Mouse (Mus musculus) liver, adult 2 months (tissue): Measurements from ENCODE around the gene Hlf. TPM values are rescaled to one million over a fixed set of nuclear protein-coding genes. Genes with fewer than 3 reads are reported as not detected.
A peak's percentile ranks its signal among the peaks of the same experiment; 100 is the strongest.

Experiments
- DNase-seq: peaks from one replicate; pipeline ENCODE4 v3.0.0-alpha.2; 2011; ENCODE audit warnings: low read depth, low spot score; ENCODE audit errors: extremely low read depth
- H3K27ac ChIP-seq: fragments of 200-500 bp; replicated peaks from 2 replicates; pipeline ENCODE4 v1.5.1; 2012; ENCODE audit warnings: low read depth, mild to moderate bottlenecking, control low read depth, inconsistent platforms, low read length; ENCODE audit not compliant: insufficient read depth
- H3K27me3 ChIP-seq: fragments of 200-500 bp; 2 replicates; pipeline ENCODE4 v1.6.1; 2012; ENCODE audit warnings: mild to moderate bottlenecking, moderate library complexity, low read length, inconsistent platforms; ENCODE audit not compliant: control insufficient read depth, insufficient read depth
- H3K36me3 ChIP-seq: fragments of 200-500 bp; 2 replicates; pipeline ENCODE4 v1.6.1; 2012; ENCODE audit warnings: low read length, inconsistent platforms; ENCODE audit not compliant: control insufficient read depth, insufficient read depth
- H3K4me1 ChIP-seq: fragments of 200-500 bp; 2 replicates; pipeline ENCODE4 v1.6.1; 2011; ENCODE audit warnings: low read length; ENCODE audit not compliant: control insufficient read depth, insufficient read depth
- H3K4me3 ChIP-seq: fragments of 200-500 bp; 2 replicates; pipeline ENCODE4 v1.5.1; 2011; ENCODE audit warnings: low read depth, mild to moderate bottlenecking, control low read depth, low read length, moderate library complexity; ENCODE audit not compliant: insufficient read depth
- H3K79me2 ChIP-seq: fragments of 200-500 bp; 2 replicates; pipeline ENCODE4 v1.6.1; 2012; ENCODE audit warnings: inconsistent platforms, mild to moderate bottlenecking, low read length, moderate library complexity; ENCODE audit not compliant: control insufficient read depth, insufficient read depth
- H3K9ac ChIP-seq: fragments of 200-500 bp; 2 replicates; pipeline ENCODE4 v1.6.1; 2012; ENCODE audit warnings: low read depth, mild to moderate bottlenecking, control low read depth, inconsistent platforms, low read length
- CTCF ChIP-seq: fragments of 200-500 bp; IDR thresholded peaks from 2 replicates; pipeline ENCODE4 v1.5.1; 2011; ENCODE audit warnings: low read depth, low read length, control low read depth
- POLR2A ChIP-seq: fragments of 200-500 bp; IDR thresholded peaks from 2 replicates; pipeline ENCODE4 v1.6.1; 2011; ENCODE audit warnings: low read length, control low read depth; ENCODE audit not compliant: insufficient read depth; ENCODE audit errors: extremely low read depth
- WGBS: fragments of 180-500 bp; shearing (Covaris S2); methylation state at CpG from one replicate; pipeline ENCODE4 v1.1.7; 2018; 5-methylcytosine and 5-hydroxymethylcytosine counted together
- polyA plus RNA-seq: library from polyadenylated mRNA; depleted of rRNA; stranded (reverse); fragments of >200 nt; gene quantifications from 2 replicates; pipeline ENCODE4 v1.2.3, GENCODE M21; 2012
- total RNA-seq: library from RNA; depleted of rRNA; stranded (reverse); fragments of >200 nt; gene quantifications from 2 replicates; pipeline ENCODE4 v1.2.3, GENCODE M21; 2014

The Hlf gene
- total and polyA plus RNA-seq, 2 experiments, result 12.1 to 18.3 TPM

GRCm38 (mm10) chr11:90378008-90378407 is 12.7 kb downstream of the Hlf start:
- Histone ChIP-seq H3K4me1 (peaks cover 19% of the 10 kb centered on the region), H3K36me3 (peaks cover 4% of the 10 kb centered on the region), H3K27me3 (no peaks in the 10 kb centered on the region), H3K27ac (no peak overlapping the region), H3K4me3 (no peak overlapping the region), H3K79me2 (peaks cover 28% of the 10 kb centered on the region; the same call in 1 of the 2 replicates), H3K9ac (no peak overlapping the region)
- DNase-seq, result no peak
- 94% methylated on average over 5 of the region's 5 CpGs for WGBS
- no peak for TF ChIP-seq CTCF
- TF ChIP-seq POLR2A, result no peak

DNA sequence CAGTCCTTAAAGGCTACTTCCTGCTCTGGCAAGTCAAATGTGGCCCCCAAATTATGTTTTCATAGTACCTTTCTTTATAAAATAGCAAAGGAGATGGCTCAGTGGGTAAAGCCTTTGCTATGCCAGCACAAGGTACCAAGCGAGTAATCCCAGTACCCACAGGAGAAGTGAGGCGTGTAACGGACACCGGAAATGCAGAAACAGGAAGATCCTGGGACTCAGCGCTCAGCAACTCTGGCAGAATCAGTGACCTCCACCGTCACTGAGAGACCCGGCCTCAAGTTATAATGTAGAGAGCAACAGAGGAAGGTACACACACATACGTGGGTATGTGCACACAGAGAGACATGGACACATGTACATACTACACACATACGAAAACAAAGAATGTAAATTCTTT is 14.3 kb downstream of the Hlf start:
- Histone ChIP-seq H3K36me3 (peaks cover 4% of the 10 kb centered on the region), H3K27ac (no peak overlapping the region), H3K4me1 (peaks cover 23% of the 10 kb centered on the region), H3K27me3 (no peaks in the 10 kb centered on the region), H3K79me2 (peaks cover 29% of the 10 kb centered on the region; the same call in 1 of the 2 replicates), H3K9ac (no peak overlapping the region), H3K4me3 (no peak overlapping the region)
- 90% methylated on average over 9 of the region's 9 CpGs for WGBS
- TF ChIP-seq CTCF (no peak), POLR2A (no peak)
- no peak for DNase-seq

DNA sequence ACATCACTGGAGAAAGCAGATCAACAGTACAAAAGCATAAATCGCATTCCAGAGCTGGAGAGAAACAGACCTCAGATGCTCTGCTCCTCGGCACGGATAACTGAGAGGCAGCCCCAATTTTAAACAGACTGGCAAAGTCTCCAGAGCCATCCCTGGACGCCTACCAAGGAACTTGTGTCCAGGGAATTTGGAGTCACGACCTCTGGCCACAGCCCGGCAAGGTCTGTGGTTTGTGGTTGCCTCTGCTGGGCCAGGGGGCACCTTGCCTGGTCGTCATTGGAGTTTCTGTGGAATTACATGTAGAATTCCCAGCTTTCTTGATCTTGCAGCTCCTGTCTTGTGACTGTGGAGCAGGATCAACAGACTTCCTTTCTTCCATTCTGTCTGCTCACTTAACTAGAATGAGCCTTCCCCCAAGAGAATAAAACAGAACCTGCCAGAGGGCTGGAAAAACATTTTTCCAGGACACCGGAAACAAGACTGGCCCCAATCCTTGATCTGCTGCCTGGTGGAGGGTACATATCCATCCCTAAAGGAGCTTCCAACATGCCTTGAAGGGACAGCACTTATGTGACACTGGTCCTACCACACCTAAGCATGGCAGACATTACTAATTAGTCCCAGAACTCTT is 19.1 kb downstream of the Hlf start:
- no peaks in the 10 kb centered on the region for H3K27me3 ChIP-seq
- TF ChIP-seq POLR2A (no peak), CTCF (no peak)
- H3K4me1 ChIP-seq, result peaks cover 43% of the 10 kb centered on the region
- no peak overlapping the region; the same call in 1 of the 2 replicates for H3K27ac ChIP-seq
- no peaks in the 10 kb centered on the region for H3K36me3 ChIP-seq
- 30% methylated on average over 8 of the region's 8 CpGs for WGBS
- H3K4me3 ChIP-seq, result no peak overlapping the region
- peaks cover 33% of the 10 kb centered on the region; the same call in 1 of the 2 replicates for H3K79me2 ChIP-seq
- H3K9ac ChIP-seq, result no peak overlapping the region
- DNase-seq, result peak; percentile 77

DNA sequence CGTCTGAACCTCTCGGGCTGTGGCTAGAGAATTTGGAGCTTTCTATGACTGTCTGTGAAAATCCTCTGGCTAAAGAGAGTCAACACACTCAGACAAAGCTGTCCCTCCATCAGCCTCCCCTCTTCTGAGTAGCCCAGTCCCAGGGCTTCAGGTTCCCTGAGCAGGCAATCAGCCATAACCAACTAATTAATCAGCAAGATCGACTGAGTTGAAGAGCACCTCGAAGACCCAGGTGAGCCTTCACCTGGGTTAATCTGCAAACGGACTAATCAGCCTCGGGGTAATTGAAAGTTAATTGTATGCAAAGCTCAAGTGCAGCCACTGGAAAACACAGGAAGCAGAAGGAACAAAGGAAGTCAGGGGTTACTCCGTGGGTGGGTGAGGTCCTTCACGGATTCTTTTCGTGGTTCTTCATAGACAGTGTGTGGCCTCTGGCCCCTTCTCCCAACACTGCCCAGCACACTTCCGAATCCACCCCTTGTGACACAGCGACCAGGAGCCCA is 19.9 kb downstream of the Hlf start:
- WGBS, result 38% methylated on average over 11 of the region's 11 CpGs
- no peak for DNase-seq
- no peak overlapping the region for H3K4me3 ChIP-seq

GRCm38 (mm10) chr11:90370367-90370766 is 20.3 kb downstream of the Hlf start:
- WGBS, result 64% methylated on average over 11 of the region's 11 CpGs
- TF ChIP-seq POLR2A, result no peak
- no peak for TF ChIP-seq CTCF
- H3K36me3 ChIP-seq, result no peaks in the 10 kb centered on the region
- no peak for DNase-seq
- H3K79me2 ChIP-seq, result peaks cover 26% of the 10 kb centered on the region; the same call in 1 of the 2 replicates
- H3K27me3 ChIP-seq, result no peaks in the 10 kb centered on the region
- H3K4me3 ChIP-seq, result no peak overlapping the region
- no peak overlapping the region for H3K9ac ChIP-seq
- peak overlapping the region; percentile 70 for H3K27ac ChIP-seq
- peaks cover 46% of the 10 kb centered on the region for H3K4me1 ChIP-seq

More for the DNA sequence above, 19.9 kb downstream of the Hlf start:
- Histone ChIP-seq H3K27ac (peak overlapping the region; percentile 32; the same call in 1 of the 2 replicates), H3K79me2 (peaks cover 29% of the 10 kb centered on the region; the same call in 1 of the 2 replicates), H3K9ac (peak overlapping the region; percentile 33; the same call in 1 of the 2 replicates), H3K36me3 (no peaks in the 10 kb centered on the region), H3K27me3 (no peaks in the 10 kb centered on the region), H3K4me1 (peaks cover 46% of the 10 kb centered on the region)
- TF ChIP-seq CTCF, result no peak
- TF ChIP-seq POLR2A, result no peak

GRCm38 (mm10) chr11:90369605-90370004 is 21.1 kb downstream of the Hlf start:
- peak; percentile 97 for DNase-seq
- peak overlapping the region; percentile 42 for H3K9ac ChIP-seq
- no peaks in the 10 kb centered on the region for H3K27me3 ChIP-seq
- peaks cover 50% of the 10 kb centered on the region for H3K4me1 ChIP-seq
- TF ChIP-seq CTCF, result no peak
- no peaks in the 10 kb centered on the region for H3K36me3 ChIP-seq
- H3K79me2 ChIP-seq, result peaks cover 20% of the 10 kb centered on the region; the same call in 1 of the 2 replicates
- 8% methylated on average over 8 of the region's 8 CpGs for WGBS
- no peak overlapping the region for H3K4me3 ChIP-seq
- peak overlapping the region; percentile 90 for H3K27ac ChIP-seq
